Mouse (Mus musculus) ES-E14 (cell line): Measurements from ENCODE around the gene Ndrg3. TPM values are rescaled to one million over a fixed set of nuclear protein-coding genes. Genes with fewer than 3 reads are reported as not detected.

ENCODE experiments used
- DNase-seq: peaks from one replicate; pipeline ENCODE4 v3.0.0-alpha.2; 2013; ENCODE audit warnings: low read depth, low spot score
- H3K27ac ChIP-seq: 2 replicates; pipeline ENCODE4 v1.5.1; 2012; ENCODE audit warnings: low read depth, mild to moderate bottlenecking, low read length, moderate library complexity, mixed read lengths; ENCODE audit not compliant: poor library complexity, insufficient read depth, severe bottlenecking
- H3K36me3 ChIP-seq: 2 replicates; pipeline ENCODE4 v1.6.1; 2012; ENCODE audit warnings: mild to moderate bottlenecking, low read length, moderate library complexity, mixed read lengths; ENCODE audit not compliant: control insufficient read depth, poor library complexity, insufficient read depth, severe bottlenecking
- H3K4me1 ChIP-seq, 2 experiments: fragments of 150-350 bp in 1 of 2; sonication (generic) in 1 of 2; 2 replicates each; pipeline ENCODE4 v1.6.1; 2012; ENCODE audit warnings: low read length in 2 of 2, mild to moderate bottlenecking in 1 of 2, mixed read lengths in 1 of 2; ENCODE audit not compliant: control insufficient read depth in 2 of 2, insufficient read depth in 2 of 2, poor library complexity in 1 of 2
- H3K4me3 ChIP-seq, 2 experiments: fragments of 150-350 bp in 1 of 2; sonication (generic) in 1 of 2; 2 replicates each; pipeline ENCODE4 v1.5.1; 2012; ENCODE audit warnings: low read length in 2 of 2, low read depth in 1 of 2, mild to moderate bottlenecking in 1 of 2, mixed read lengths in 1 of 2; ENCODE audit not compliant: insufficient read depth in 1 of 2, poor library complexity in 1 of 2, severe bottlenecking in 1 of 2
- H3K9ac ChIP-seq: 2 replicates; pipeline ENCODE4 v1.6.1; 2012; ENCODE audit warnings: low read depth, mild to moderate bottlenecking, low read length, mixed read lengths; ENCODE audit not compliant: poor library complexity, insufficient read depth, severe bottlenecking
- H3K9me3 ChIP-seq: fragments of 150-350 bp; sonication (generic); 2 replicates; pipeline ENCODE4 v1.6.1; 2012; ENCODE audit warnings: low read depth, mild to moderate bottlenecking, low read length; ENCODE audit not compliant: control insufficient read depth, insufficient read depth
- CHD2 ChIP-seq: IDR thresholded peaks from 2 replicates; pipeline ENCODE4 v1.6.1; 2014; ENCODE audit warnings: mild to moderate bottlenecking, low read depth, low read length, inconsistent platforms
- HCFC1 ChIP-seq: IDR thresholded peaks from 2 replicates; pipeline ENCODE4 v1.6.1; 2012; ENCODE audit warnings: low read length, inconsistent platforms, borderline replicate concordance; ENCODE audit not compliant: insufficient read depth
- MAFK ChIP-seq: IDR thresholded peaks from 2 replicates; pipeline ENCODE4 v1.6.1; 2014; ENCODE audit warnings: mild to moderate bottlenecking, low read depth, low read length, inconsistent platforms; ENCODE audit not compliant: insufficient read depth
- ZC3H11A ChIP-seq: IDR thresholded peaks from 2 replicates; pipeline ENCODE4 v1.6.1; 2012; ENCODE audit warnings: low read depth, mild to moderate bottlenecking, inconsistent platforms, low read length, borderline replicate concordance
- ZNF384 ChIP-seq: IDR thresholded peaks from 2 replicates; pipeline ENCODE4 v1.6.1; 2012; ENCODE audit warnings: low read depth, low read length, inconsistent platforms
- in situ Hi-C, 2 experiments: fragments of 600-800 bp; cut with MboI; formaldehyde crosslinking; loops; one replicate each; pipeline ENCODE4 v1.15.1; 2025; ENCODE audit warnings: low sequenced_read_pairs in 2 of 2, inconsistent platforms in 1 of 2; ENCODE audit not compliant: unreplicated experiment in 2 of 2
- total RNA-seq: library from RNA; depleted of rRNA; stranded (reverse); fragments of 300-350 nt; gene quantifications from 2 replicates; pipeline ENCODE4 v1.2.3, GENCODE M21; 2012

Ndrg3 gene
- total RNA-seq, 1 experiment = 13.1 TPM

GRCm38 (mm10) chr2:156894496-156895265 lies 97.2 kb downstream of the Ndrg3 start:
- DNase-seq = no peak
- Histone ChIP-seq H3K9ac (no peak overlapping the region), H3K36me3 (no peaks in the 10 kb centered on the region), H3K9me3 (no peaks in the 10 kb centered on the region), H3K4me1 (peaks cover 0 to 3% of the 10 kb centered on the region in 2 experiments; a peak in 2 of 4 replicates), H3K4me3 (no peak overlapping the region), H3K27ac (no peak overlapping the region)
- in situ Hi-C loops = no loop called here
- TF ChIP-seq ZNF384 (no peak), HCFC1 (no peak), MAFK (no peak), CHD2 (no peak)

- DNase-seq = no peak
- H3K9ac ChIP-seq = no peak overlapping the region
- H3K4me3 ChIP-seq = no peak overlapping the region
- H3K27ac ChIP-seq = no peak overlapping the region
- H3K4me1 ChIP-seq = peaks cover 0 to 3% of the 10 kb centered on the region in 2 experiments; a peak in 2 of 4 replicates
- no peaks in the 10 kb centered on the region for H3K36me3 ChIP-seq
- H3K9me3 ChIP-seq = no peaks in the 10 kb centered on the region
- in situ Hi-C loops = no loop called here
- TF ChIP-seq HCFC1 (no peak), ZNF384 (no peak), MAFK (no peak), ZC3H11A (no peak), CHD2 (no peak)
These were observed 99.0 kb downstream of the Ndrg3 start for GRCm38 (mm10) chr2:156892821-156893220.

- in situ Hi-C loops = no loop called here
- no peak overlapping the region for H3K9ac ChIP-seq
These were observed 99.6 kb downstream of the Ndrg3 start for GRCm38 (mm10) chr2:156892240-156892639.

GRCm38 (mm10) chr2:156888490-156888889 lies 103.4 kb downstream of the Ndrg3 start:
- TF ChIP-seq MAFK (no peak), HCFC1 (no peak), ZNF384 (no peak), ZC3H11A (no peak), CHD2 (no peak)
- no peak for DNase-seq
- Histone ChIP-seq H3K27ac (no peak overlapping the region), H3K4me3 (no peak overlapping the region), H3K36me3 (no peaks in the 10 kb centered on the region), H3K4me1 (peaks cover 0 to 2% of the 10 kb centered on the region in 2 experiments; a peak in 1 of 4 replicates), H3K9me3 (no peaks in the 10 kb centered on the region), H3K9ac (no peak overlapping the region)
- in situ Hi-C loops = no loop called here

More at GRCm38 (mm10) chr2:156892240-156892639, 99.6 kb downstream of the Ndrg3 start:
- Histone ChIP-seq H3K27ac (no peak overlapping the region), H3K9me3 (no peaks in the 10 kb centered on the region), H3K4me1 (peaks cover 0 to 3% of the 10 kb centered on the region in 2 experiments; a peak in 2 of 4 replicates), H3K36me3 (no peaks in the 10 kb centered on the region), H3K4me3 (no peak overlapping the region)
- no peak for TF ChIP-seq ZC3H11A
- TF ChIP-seq HCFC1 = no peak
- TF ChIP-seq MAFK = no peak
- no peak for TF ChIP-seq ZNF384
- no peak for TF ChIP-seq CHD2
- no peak for DNase-seq

- peaks cover 0 to 5% of the 10 kb centered on the region in 2 experiments; a peak in 1 of 4 replicates for H3K4me1 ChIP-seq
- in situ Hi-C loops = no loop called here
- TF ChIP-seq HCFC1 = no peak
- no peaks in the 10 kb centered on the region for H3K9me3 ChIP-seq
- H3K36me3 ChIP-seq = no peaks in the 10 kb centered on the region
- H3K4me3 ChIP-seq = no peak within 1 kb of the TSS
- no peak for DNase-seq
- no peak within 1 kb of the TSS for H3K9ac ChIP-seq
- no peak within 1 kb of the TSS for H3K27ac ChIP-seq
These were observed 104.8 kb downstream of the Ndrg3 start, which contains the start of gene Sla2 for GRCm38 (mm10) chr2:156887017-156887416. TSS of gene Sla2 (minus strand) at chr2:156887192.
